Mouse (Mus musculus): Measurements from ENCODE around the gene Spi1. TPM values are rescaled to one million over a fixed set of nuclear protein-coding genes. Genes with fewer than 3 reads are reported as not detected.

The Spi1 gene
- polyA plus RNA-seq, 1 experiment from 2014 or later, result 4.8 TPM

DNA sequence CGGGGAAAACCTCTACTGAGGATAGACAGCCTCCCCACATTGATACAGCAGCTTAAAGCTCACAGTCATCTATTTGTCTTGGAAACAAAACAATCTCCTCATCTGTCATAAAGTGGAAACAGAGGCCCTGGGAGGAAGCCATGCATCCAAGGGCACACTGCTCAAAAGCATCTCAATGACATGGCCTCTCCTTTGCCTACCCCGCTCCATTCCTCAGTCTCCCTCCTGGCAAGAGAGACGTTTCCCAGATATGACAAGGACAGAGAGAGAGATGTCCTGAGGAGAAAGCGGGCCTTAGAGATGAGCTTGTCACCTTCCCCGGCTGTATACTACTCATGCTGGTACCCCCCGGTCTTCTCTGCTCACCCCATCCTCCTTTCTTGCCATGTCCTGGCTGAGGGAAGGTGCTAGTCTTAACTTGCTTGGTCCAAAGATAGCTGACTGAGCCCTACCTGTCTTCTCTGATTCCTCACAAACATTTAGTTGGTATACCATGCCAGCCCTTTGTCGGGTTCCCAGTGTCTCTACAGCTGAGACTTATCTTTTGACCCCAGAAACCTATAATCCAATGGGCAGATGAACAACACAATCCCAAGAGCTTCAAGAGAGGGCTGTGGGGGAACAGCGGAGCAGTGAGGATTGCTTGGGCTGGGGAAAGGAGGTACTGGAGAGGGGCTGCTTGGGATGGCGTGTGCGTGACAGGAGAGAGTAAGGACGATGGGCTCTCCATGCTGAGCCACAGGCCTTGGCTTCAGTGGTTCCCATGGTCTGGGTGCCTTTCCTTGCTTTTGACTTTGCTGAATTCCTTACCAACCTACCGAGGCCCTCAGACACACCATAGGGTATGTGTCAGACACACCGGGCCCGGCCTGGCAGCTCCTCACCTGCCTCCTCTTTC is 3.6 kb downstream of the Spi1 start:
- H3K27me3 ChIP-seq (ENCODE audit: control insufficient read depth, insufficient read depth, low read length), result no peaks in the 10 kb centered on the region
- ATAC-seq (ENCODE audit: insufficient number of reproducible peaks, insufficient read depth, low FRiP score, low read depth), result no peak
- H3K4me3 ChIP-seq (ENCODE audit: control insufficient read depth in 1 of 2, insufficient read depth in 1 of 2, low read depth in 1 of 2, low read length in 2 of 2), result no peak overlapping the region
- H3K9me3 ChIP-seq (ENCODE audit: control insufficient read depth, low read length), result no peaks in the 10 kb centered on the region
- H3K4me2 ChIP-seq (ENCODE audit: low read length), result no peak overlapping the region
- H3K36me3 ChIP-seq (ENCODE audit: control insufficient read depth, insufficient read depth, low read length), result no peaks in the 10 kb centered on the region
- peaks cover 2 to 3% of the 10 kb centered on the region in 2 experiments; a peak in 1 of 4 replicates for H3K4me1 ChIP-seq (ENCODE audit: control insufficient read depth in 2 of 2, insufficient read depth in 2 of 2, low read length in 2 of 2)
- H3K27ac ChIP-seq (replicated peaks in 1 of 2; ENCODE audit: control insufficient read depth in 1 of 2, insufficient read depth in 1 of 2, low read depth in 2 of 2, low read length in 2 of 2), result no peak overlapping the region
- WGBS, result 83% methylated on average over 14 of the region's 14 CpGs
- no peak overlapping the region for H3K9ac ChIP-seq (ENCODE audit: low read length)

DNA sequence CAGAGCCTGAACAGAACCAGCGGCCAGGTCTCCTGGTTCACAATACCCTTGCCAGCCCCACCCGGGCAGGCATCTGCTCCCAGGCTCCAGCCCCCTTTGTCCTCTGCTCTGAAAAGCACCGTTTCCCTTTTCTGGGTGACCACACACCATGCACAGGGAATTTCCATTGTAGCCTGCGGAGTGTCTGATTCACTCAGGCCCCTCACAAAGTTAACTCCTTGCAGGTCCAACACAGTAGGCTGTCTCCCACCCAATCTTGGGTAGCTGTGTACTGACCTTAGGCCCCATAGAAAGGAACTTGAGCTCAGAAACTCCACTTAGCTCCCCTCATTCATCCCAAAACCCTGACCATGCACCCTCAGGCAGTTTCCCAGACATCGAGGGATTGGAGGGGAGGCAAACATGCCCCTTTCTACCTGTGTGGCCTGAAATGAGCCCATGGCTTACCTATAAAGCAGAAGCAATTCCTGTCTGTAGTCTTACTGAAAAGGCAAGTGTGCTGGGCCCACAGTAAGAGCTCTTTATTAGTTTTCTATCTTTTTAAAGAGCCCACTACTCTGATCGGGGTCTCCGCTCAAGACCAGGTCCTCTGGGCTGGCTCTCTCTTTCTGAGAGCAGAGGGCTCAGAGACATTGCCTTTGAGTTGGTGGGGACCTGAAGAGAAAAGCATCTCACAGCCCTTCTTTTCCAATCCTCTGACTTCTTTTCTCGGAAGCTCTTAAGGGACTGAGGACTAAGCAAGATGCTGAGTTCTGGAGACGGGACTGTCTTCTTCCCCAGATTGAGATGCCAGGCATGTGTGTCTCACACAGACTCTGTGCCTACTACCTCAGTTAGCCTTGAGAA is 4.4 kb downstream of the Spi1 start:
- Histone ChIP-seq H3K4me2 (ENCODE audit: low read length) (no peak overlapping the region), H3K4me1 (ENCODE audit: control insufficient read depth in 2 of 2, insufficient read depth in 2 of 2, low read length in 2 of 2) (peaks cover 2 to 3% of the 10 kb centered on the region in 2 experiments; a peak in 1 of 4 replicates), H3K27ac (replicated peaks in 1 of 2; ENCODE audit: control insufficient read depth in 1 of 2, insufficient read depth in 1 of 2, low read depth in 2 of 2, low read length in 2 of 2) (no peak overlapping the region), H3K9me3 (ENCODE audit: control insufficient read depth, low read length) (no peaks in the 10 kb centered on the region), H3K9ac (ENCODE audit: low read length) (no peak overlapping the region), H3K4me3 (ENCODE audit: control insufficient read depth in 1 of 2, insufficient read depth in 1 of 2, low read depth in 1 of 2, low read length in 2 of 2) (no peak overlapping the region), H3K27me3 (ENCODE audit: control insufficient read depth, insufficient read depth, low read length) (no peaks in the 10 kb centered on the region), H3K36me3 (ENCODE audit: control insufficient read depth, insufficient read depth, low read length) (no peaks in the 10 kb centered on the region)
- no peak for ATAC-seq (ENCODE audit: insufficient number of reproducible peaks, insufficient read depth, low FRiP score, low read depth)
- 78% methylated on average over 9 of the region's 9 CpGs for WGBS

DNA sequence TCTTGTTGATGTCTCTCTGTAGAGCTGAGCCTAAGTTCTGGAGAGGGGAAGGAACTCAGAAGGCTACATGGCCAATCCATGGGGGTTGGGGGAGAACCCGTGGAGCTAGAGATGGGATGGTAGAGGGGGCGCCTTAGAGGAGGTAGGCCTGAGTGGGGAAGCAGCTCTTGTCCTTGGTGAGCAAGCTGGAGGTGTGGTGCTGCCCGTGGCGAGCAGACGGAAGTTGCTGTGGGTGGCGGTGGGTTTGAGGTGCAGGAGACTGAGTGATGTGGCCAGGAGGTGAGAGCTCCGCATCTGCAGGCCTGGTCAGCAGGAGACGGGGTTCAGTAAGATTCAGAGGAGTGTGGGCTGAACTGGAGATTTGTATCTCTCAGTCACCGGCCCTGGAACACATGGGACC is 5.3 kb downstream of the Spi1 start:
- ATAC-seq (ENCODE audit: insufficient number of reproducible peaks, insufficient read depth, low FRiP score, low read depth), result no peak
- WGBS, result 79% methylated on average over 9 of the region's 9 CpGs
- Histone ChIP-seq H3K27ac (replicated peaks in 1 of 2; ENCODE audit: control insufficient read depth in 1 of 2, insufficient read depth in 1 of 2, low read depth in 2 of 2, low read length in 2 of 2) (no peak overlapping the region), H3K36me3 (ENCODE audit: control insufficient read depth, insufficient read depth, low read length) (no peaks in the 10 kb centered on the region), H3K9me3 (ENCODE audit: control insufficient read depth, low read length) (no peaks in the 10 kb centered on the region), H3K27me3 (ENCODE audit: control insufficient read depth, insufficient read depth, low read length) (no peaks in the 10 kb centered on the region), H3K4me2 (ENCODE audit: low read length) (no peak overlapping the region), H3K9ac (ENCODE audit: low read length) (no peak overlapping the region), H3K4me1 (ENCODE audit: control insufficient read depth in 2 of 2, insufficient read depth in 2 of 2, low read length in 2 of 2) (peaks cover 2 to 3% of the 10 kb centered on the region in 2 experiments; a peak in 1 of 4 replicates), H3K4me3 (ENCODE audit: control insufficient read depth in 1 of 2, insufficient read depth in 1 of 2, low read depth in 1 of 2, low read length in 2 of 2) (no peak overlapping the region)

DNA sequence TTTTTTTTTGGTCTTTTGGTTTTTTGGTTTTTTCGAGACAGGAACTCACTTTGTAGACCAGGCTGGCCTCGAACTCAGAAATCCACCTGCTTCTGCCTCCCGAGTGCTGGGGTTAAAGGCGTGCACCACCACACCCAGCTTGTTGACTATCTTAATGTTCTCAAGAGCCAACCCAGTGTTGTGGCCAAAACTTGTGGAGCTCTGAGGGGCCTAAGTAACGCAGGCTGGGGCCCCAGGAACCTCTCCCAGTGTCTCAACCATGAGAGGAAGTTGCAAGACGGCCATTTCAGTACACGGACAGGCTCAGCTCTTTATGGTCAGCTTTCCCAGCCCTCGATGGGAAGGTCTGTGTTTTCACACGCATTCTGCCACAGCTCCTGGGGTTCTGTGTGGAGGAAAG is 6.8 kb downstream of the Spi1 start:
- Histone ChIP-seq H3K4me1 (ENCODE audit: control insufficient read depth in 2 of 2, insufficient read depth in 2 of 2, low read length in 2 of 2) (no peaks in the 10 kb centered on the region), H3K4me2 (ENCODE audit: low read length) (no peak overlapping the region), H3K27me3 (ENCODE audit: control insufficient read depth, insufficient read depth, low read length) (no peaks in the 10 kb centered on the region), H3K27ac (replicated peaks in 1 of 2; ENCODE audit: control insufficient read depth in 1 of 2, insufficient read depth in 1 of 2, low read depth in 2 of 2, low read length in 2 of 2) (no peak overlapping the region), H3K36me3 (ENCODE audit: control insufficient read depth, insufficient read depth, low read length) (no peaks in the 10 kb centered on the region), H3K4me3 (ENCODE audit: control insufficient read depth in 1 of 2, insufficient read depth in 1 of 2, low read depth in 1 of 2, low read length in 2 of 2) (no peak overlapping the region), H3K9ac (ENCODE audit: low read length) (no peak overlapping the region), H3K9me3 (ENCODE audit: control insufficient read depth, low read length) (no peaks in the 10 kb centered on the region)
- ATAC-seq (ENCODE audit: insufficient number of reproducible peaks, insufficient read depth, low FRiP score, low read depth), result no peak
- WGBS, result 78% methylated on average over 9 of the region's 9 CpGs

DNA sequence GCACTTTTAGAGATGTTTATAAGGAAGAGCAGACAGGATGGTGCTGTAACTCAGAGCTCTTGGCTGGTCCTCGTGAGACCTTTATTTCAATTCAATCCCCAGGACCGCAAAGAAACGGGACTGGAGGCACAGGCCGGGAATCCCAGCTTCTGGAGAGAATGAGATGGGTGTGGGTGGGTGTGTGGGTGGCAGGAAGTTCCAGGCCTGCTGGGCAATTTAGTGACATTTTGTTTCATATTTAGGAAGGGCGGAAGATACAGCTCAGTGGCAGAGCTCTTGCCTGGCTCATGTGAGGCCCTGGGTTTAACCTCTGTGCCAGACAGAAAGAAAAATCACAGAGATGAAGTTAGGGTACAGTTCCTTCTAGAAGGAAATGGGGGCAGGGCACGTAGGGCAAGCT is 8.0 kb downstream of the Spi1 start:
- no peaks in the 10 kb centered on the region for H3K36me3 ChIP-seq (ENCODE audit: control insufficient read depth, insufficient read depth, low read length)
- no peak for ATAC-seq (ENCODE audit: insufficient number of reproducible peaks, insufficient read depth, low FRiP score, low read depth)
- WGBS, result 66% methylated on average over 6 of the region's 6 CpGs
- H3K27me3 ChIP-seq (ENCODE audit: control insufficient read depth, insufficient read depth, low read length), result no peaks in the 10 kb centered on the region
- no peaks in the 10 kb centered on the region for H3K4me1 ChIP-seq (ENCODE audit: control insufficient read depth in 2 of 2, insufficient read depth in 2 of 2, low read length in 2 of 2)
- no peak overlapping the region for H3K4me3 ChIP-seq (ENCODE audit: control insufficient read depth in 1 of 2, insufficient read depth in 1 of 2, low read depth in 1 of 2, low read length in 2 of 2)
- H3K9me3 ChIP-seq (ENCODE audit: control insufficient read depth, low read length), result no peaks in the 10 kb centered on the region
- H3K4me2 ChIP-seq (ENCODE audit: low read length), result no peak overlapping the region
- no peak overlapping the region for H3K9ac ChIP-seq (ENCODE audit: low read length)
- no peak overlapping the region for H3K27ac ChIP-seq (replicated peaks in 1 of 2; ENCODE audit: control insufficient read depth in 1 of 2, insufficient read depth in 1 of 2, low read depth in 2 of 2, low read length in 2 of 2)

DNA sequence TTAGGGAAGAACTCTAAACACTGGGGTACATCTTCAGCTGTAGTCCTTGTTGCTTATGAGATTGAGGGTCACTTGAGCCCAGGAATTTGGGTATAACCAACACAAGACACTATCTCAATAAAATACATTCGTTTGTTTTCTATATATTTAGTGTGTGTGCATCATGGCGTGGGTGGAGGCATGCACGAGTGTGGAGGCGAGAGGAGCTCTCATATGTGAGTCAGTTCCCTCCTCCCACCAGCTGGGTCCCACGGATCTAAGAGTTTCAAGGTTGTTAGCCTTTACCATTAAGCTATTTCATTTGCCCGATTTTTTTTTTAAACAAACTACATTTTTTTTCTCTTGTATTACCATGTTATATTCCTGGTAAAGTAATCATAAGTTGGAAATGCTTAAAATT is 8.6 kb downstream of the Spi1 start:
- Histone ChIP-seq H3K4me3 (ENCODE audit: control insufficient read depth in 1 of 2, insufficient read depth in 1 of 2, low read depth in 1 of 2, low read length in 2 of 2) (no peak overlapping the region), H3K4me2 (ENCODE audit: low read length) (no peak overlapping the region), H3K9me3 (ENCODE audit: control insufficient read depth, low read length) (no peaks in the 10 kb centered on the region), H3K36me3 (ENCODE audit: control insufficient read depth, insufficient read depth, low read length) (no peaks in the 10 kb centered on the region), H3K27me3 (ENCODE audit: control insufficient read depth, insufficient read depth, low read length) (no peaks in the 10 kb centered on the region), H3K9ac (ENCODE audit: low read length) (no peak overlapping the region), H3K27ac (replicated peaks in 1 of 2; ENCODE audit: control insufficient read depth in 1 of 2, insufficient read depth in 1 of 2, low read depth in 2 of 2, low read length in 2 of 2) (no peak overlapping the region), H3K4me1 (ENCODE audit: control insufficient read depth in 2 of 2, insufficient read depth in 2 of 2, low read length in 2 of 2) (no peaks in the 10 kb centered on the region)
- ATAC-seq (ENCODE audit: insufficient number of reproducible peaks, insufficient read depth, low FRiP score, low read depth), result no peak
- 63% methylated on average over 6 of the region's 6 CpGs for WGBS

DNA sequence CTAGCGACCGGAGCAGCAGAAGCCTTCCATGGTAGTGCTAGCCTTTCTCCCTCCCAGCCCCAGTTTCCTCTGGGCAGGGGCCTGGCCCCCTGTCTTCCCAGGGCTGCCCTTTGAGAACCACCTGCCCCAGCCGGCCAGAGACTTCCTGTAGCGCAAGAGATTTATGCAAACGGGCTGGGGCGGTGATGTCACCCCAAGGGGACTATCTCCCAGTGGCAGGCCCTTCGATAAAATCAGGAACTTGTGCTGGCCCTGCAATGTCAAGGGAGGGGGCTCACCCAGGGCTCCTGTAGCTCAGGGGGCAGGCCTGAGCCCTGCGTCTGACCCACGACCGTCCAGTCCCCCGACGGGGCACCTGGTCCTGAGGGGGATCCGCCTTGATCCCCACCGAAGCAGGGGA is 14.3 kb downstream of the Spi1 start:
- 56% methylated on average over 14 of the region's 14 CpGs for WGBS
- Histone ChIP-seq H3K27ac (replicated peaks in 1 of 2; ENCODE audit: control insufficient read depth in 1 of 2, insufficient read depth in 1 of 2, low read depth in 2 of 2, low read length in 2 of 2) (no peak overlapping the region), H3K4me2 (ENCODE audit: low read length) (no peak overlapping the region), H3K36me3 (ENCODE audit: control insufficient read depth, insufficient read depth, low read length) (no peaks in the 10 kb centered on the region), H3K9ac (ENCODE audit: low read length) (no peak overlapping the region), H3K4me1 (ENCODE audit: control insufficient read depth in 2 of 2, insufficient read depth in 2 of 2, low read length in 2 of 2) (peaks cover 4 to 10% of the 10 kb centered on the region in 2 experiments; a peak in 2 of 4 replicates), H3K4me3 (ENCODE audit: control insufficient read depth in 1 of 2, insufficient read depth in 1 of 2, low read depth in 1 of 2, low read length in 2 of 2) (no peak overlapping the region), H3K27me3 (ENCODE audit: control insufficient read depth, insufficient read depth, low read length) (no peaks in the 10 kb centered on the region), H3K9me3 (ENCODE audit: control insufficient read depth, low read length) (no peaks in the 10 kb centered on the region)
- no peak for ATAC-seq (ENCODE audit: insufficient number of reproducible peaks, insufficient read depth, low FRiP score, low read depth)
